Mouse (Mus musculus) neural tube, embryonic 15.5 days (tissue): ENCODE measurements around the gene Kansl1. TPM values are rescaled to one million over a fixed set of nuclear protein-coding genes. Genes with fewer than 3 reads are reported as not detected.

Experiments used
- ATAC-seq: fragments of 200-750 bp; cut with Nextera tagmentation; 2 replicates; pipeline ENCODE4 v1.8.0; 2017; ENCODE audit warnings: mild to moderate bottlenecking, moderate TSS enrichment, moderate library complexity; ENCODE audit not compliant: low FRiP score
- H3K27ac ChIP-seq: fragments of 300-500 bp; sonication (generic); replicated peaks from 2 replicates; pipeline ENCODE4 v1.5.1; 2015; ENCODE audit warnings: mild to moderate bottlenecking, inconsistent platforms
- H3K27me3 ChIP-seq: fragments of 300-500 bp; sonication (generic); replicated peaks from 2 replicates; pipeline ENCODE4 v1.6.1; 2015; ENCODE audit warnings: inconsistent platforms
- H3K36me3 ChIP-seq: fragments of 300-500 bp; sonication (generic); 2 replicates; pipeline ENCODE4 v1.6.1; 2015; ENCODE audit warnings: inconsistent platforms
- H3K4me1 ChIP-seq: fragments of 300-500 bp; sonication (generic); 2 replicates; pipeline ENCODE4 v1.6.1; 2015; ENCODE audit warnings: inconsistent platforms
- H3K4me2 ChIP-seq: fragments of 300-500 bp; sonication (generic); 2 replicates; pipeline ENCODE4 v1.6.1; 2015; ENCODE audit warnings: inconsistent platforms, mild to moderate bottlenecking, moderate library complexity
- H3K4me3 ChIP-seq: fragments of 300-500 bp; sonication (generic); replicated peaks from 2 replicates; pipeline ENCODE4 v1.5.1; 2015; ENCODE audit warnings: mild to moderate bottlenecking, inconsistent platforms
- H3K9ac ChIP-seq: fragments of 300-500 bp; sonication (generic); replicated peaks from 2 replicates; pipeline ENCODE4 v1.6.1; 2015; ENCODE audit warnings: mild to moderate bottlenecking, inconsistent platforms
- H3K9me3 ChIP-seq: fragments of 300-500 bp; sonication (generic); replicated peaks from 2 replicates; pipeline ENCODE4 v1.6.1; 2016; ENCODE audit warnings: inconsistent platforms
- WGBS: fragments of 180-500 bp; shearing (Covaris S2); methylation state at CpG from one replicate; pipeline ENCODE4 v1.1.7; 2015; ENCODE audit warnings: mixed read lengths; 5-methylcytosine and 5-hydroxymethylcytosine counted together
- polyA plus RNA-seq: library from polyadenylated mRNA; unstranded; fragments of >200 nt; fragmentation: Nextera tagmentation; extraction: Ambion mirVana; gene quantifications from 2 replicates; pipeline ENCODE4 v1.2.1, GENCODE M21; 2015

Kansl1 gene
- polyA plus RNA-seq, 1 experiment from 2014 or later = 23.3 TPM

GRCm38 (mm10) chr11:104316685-104317400, 151.8 kb downstream of the Kansl1 start:
- Histone ChIP-seq H3K27ac (no peak overlapping the region), H3K4me1 (peaks cover 15% of the 10 kb centered on the region), H3K27me3 (no peaks in the 10 kb centered on the region), H3K9me3 (no peaks in the 10 kb centered on the region), H3K36me3 (peaks cover 34% of the 10 kb centered on the region), H3K9ac (no peak overlapping the region), H3K4me3 (no peak overlapping the region), H3K4me2 (no peak overlapping the region)
- 71% methylated on average over 16 of the region's 16 CpGs for WGBS
- ATAC-seq = no peak

GRCm38 (mm10) chr11:104315703-104316102, 153.0 kb downstream of the Kansl1 start:
- peaks cover 36% of the 10 kb centered on the region for H3K36me3 ChIP-seq
- peaks cover 15% of the 10 kb centered on the region for H3K4me1 ChIP-seq
- H3K27ac ChIP-seq = no peak overlapping the region
- WGBS = 2% methylated on average over 6 of the region's 6 CpGs
- H3K27me3 ChIP-seq = no peaks in the 10 kb centered on the region
- H3K9ac ChIP-seq = no peak overlapping the region
- no peak for ATAC-seq
- no peaks in the 10 kb centered on the region for H3K9me3 ChIP-seq
- no peak overlapping the region for H3K4me2 ChIP-seq
- H3K4me3 ChIP-seq = no peak overlapping the region

- Histone ChIP-seq H3K9ac (no peak overlapping the region), H3K27ac (no peak overlapping the region), H3K4me2 (no peak overlapping the region), H3K4me1 (0 out of 2 replicates have a peak, but pooled peaks cover 3% of the 10 kb centered on the region), H3K9me3 (no peaks in the 10 kb centered on the region), H3K27me3 (no peaks in the 10 kb centered on the region), H3K36me3 (peaks cover 69% of the 10 kb centered on the region), H3K4me3 (no peak overlapping the region)
- whole genome bisulfite sequencing = 75% methylated on average over 7 of the region's 7 CpGs
- no peak for ATAC-seq
Measured at GRCm38 (mm10) chr11:104311643-104312042, 157.0 kb downstream of the Kansl1 start.

- Histone ChIP-seq H3K9me3 (no peaks in the 10 kb centered on the region), H3K4me2 (no peak overlapping the region), H3K4me1 (0 out of 2 replicates have a peak, but pooled peaks cover 3% of the 10 kb centered on the region), H3K27me3 (no peaks in the 10 kb centered on the region), H3K4me3 (no peak overlapping the region), H3K9ac (no peak overlapping the region), H3K36me3 (peaks cover 78% of the 10 kb centered on the region), H3K27ac (no peak overlapping the region)
- ATAC-seq = no peak
- WGBS = 18% methylated on average over 23 of the region's 23 CpGs
Measured at GRCm38 (mm10) chr11:104310226-104310887, 158.3 kb downstream of the Kansl1 start.

GRCm38 (mm10) chr11:104309377-104310225, 159.1 kb downstream of the Kansl1 start:
- 44% methylated on average over 12 of the region's 12 CpGs for WGBS
- Histone ChIP-seq H3K36me3 (peaks cover 84% of the 10 kb centered on the region), H3K4me2 (no peak overlapping the region), H3K9ac (no peak overlapping the region), H3K27ac (no peak overlapping the region), H3K4me1 (0 out of 2 replicates have a peak, but pooled peaks cover 3% of the 10 kb centered on the region), H3K9me3 (no peaks in the 10 kb centered on the region), H3K4me3 (no peak overlapping the region), H3K27me3 (no peaks in the 10 kb centered on the region)
- ATAC-seq = no peak

- Histone ChIP-seq H3K4me3 (no peak overlapping the region), H3K36me3 (peaks cover 86% of the 10 kb centered on the region), H3K27me3 (no peaks in the 10 kb centered on the region), H3K27ac (no peak overlapping the region), H3K9ac (no peak overlapping the region), H3K9me3 (no peaks in the 10 kb centered on the region), H3K4me2 (no peak overlapping the region), H3K4me1 (peaks cover 10% of the 10 kb centered on the region; the same call in 1 of the 2 replicates)
- ATAC-seq = no peak
- WGBS = 69% methylated on average over 4 of the region's 4 CpGs
Measured at GRCm38 (mm10) chr11:104307136-104307535, 161.5 kb downstream of the Kansl1 start.

GRCm38 (mm10) chr11:104306483-104306882, 162.2 kb downstream of the Kansl1 start:
- Histone ChIP-seq H3K4me1 (peaks cover 10% of the 10 kb centered on the region; the same call in 1 of the 2 replicates), H3K9me3 (no peaks in the 10 kb centered on the region), H3K27ac (no peak overlapping the region), H3K4me2 (no peak overlapping the region), H3K36me3 (peaks cover 86% of the 10 kb centered on the region), H3K9ac (no peak overlapping the region), H3K4me3 (no peak overlapping the region), H3K27me3 (no peaks in the 10 kb centered on the region)
- ATAC-seq = no peak
- WGBS = 95% methylated on average over 13 of the region's 13 CpGs

- no peak for ATAC-seq
- Histone ChIP-seq H3K4me3 (no peak overlapping the region), H3K36me3 (peaks cover 85% of the 10 kb centered on the region), H3K4me2 (no peak overlapping the region), H3K4me1 (peaks cover 10% of the 10 kb centered on the region; the same call in 1 of the 2 replicates), H3K9me3 (no peaks in the 10 kb centered on the region), H3K27ac (no peak overlapping the region), H3K9ac (no peak overlapping the region), H3K27me3 (no peaks in the 10 kb centered on the region)
- 93% methylated on average over 7 of the region's 7 CpGs for WGBS
Measured at GRCm38 (mm10) chr11:104305711-104306110, 162.9 kb downstream of the Kansl1 start.

- Histone ChIP-seq H3K27me3 (no peaks in the 10 kb centered on the region), H3K9ac (no peak overlapping the region), H3K4me3 (no peak overlapping the region), H3K9me3 (no peaks in the 10 kb centered on the region), H3K4me2 (no peak overlapping the region), H3K27ac (no peak overlapping the region), H3K4me1 (peaks cover 7% of the 10 kb centered on the region), H3K36me3 (peaks cover 86% of the 10 kb centered on the region)
- ATAC-seq = no peak
- 69% methylated on average over 8 of the region's 8 CpGs for WGBS
Measured at GRCm38 (mm10) chr11:104303088-104303960, 165.3 kb downstream of the Kansl1 start.

GRCm38 (mm10) chr11:104302628-104303027, 166.0 kb downstream of the Kansl1 start:
- WGBS = 49% methylated on average over 12 of the region's 12 CpGs
- H3K4me3 ChIP-seq = no peak overlapping the region
- no peak overlapping the region for H3K4me2 ChIP-seq
- H3K27ac ChIP-seq = no peak overlapping the region
- peaks cover 9% of the 10 kb centered on the region for H3K4me1 ChIP-seq
- H3K9ac ChIP-seq = no peak overlapping the region
- H3K36me3 ChIP-seq = peaks cover 84% of the 10 kb centered on the region
- no peaks in the 10 kb centered on the region for H3K27me3 ChIP-seq
- no peaks in the 10 kb centered on the region for H3K9me3 ChIP-seq
- ATAC-seq = no peak

- no peak overlapping the region for H3K4me3 ChIP-seq
- ATAC-seq = no peak
- no peaks in the 10 kb centered on the region for H3K9me3 ChIP-seq
- peaks cover 74% of the 10 kb centered on the region for H3K36me3 ChIP-seq
- peaks cover 8% of the 10 kb centered on the region for H3K4me1 ChIP-seq
- no peak overlapping the region for H3K27ac ChIP-seq
- no peak overlapping the region for H3K4me2 ChIP-seq
- no peak overlapping the region for H3K9ac ChIP-seq
- H3K27me3 ChIP-seq = no peaks in the 10 kb centered on the region
- 90% methylated on average over 3 of the region's 3 CpGs for WGBS
Measured at GRCm38 (mm10) chr11:104297671-104298070, 171.0 kb downstream of the Kansl1 start.
